Mouse (Mus musculus) spleen, adult 2 months (tissue): ENCODE results near the gene Gm27021.

Source experiments
- CTCF ChIP-seq: fragments of 200-500 bp; IDR thresholded peaks from 2 replicates; pipeline ENCODE4 v1.5.1; 2011; ENCODE audit warnings: mild to moderate bottlenecking, inconsistent platforms; ENCODE audit not compliant: insufficient read depth, insufficient read length, insufficient replicate concordance; ENCODE audit errors: extremely low read depth
- POLR2A ChIP-seq: fragments of 200-500 bp; IDR thresholded peaks from 2 replicates; pipeline ENCODE4 v1.6.1; 2011; ENCODE audit warnings: low read depth, low read length, inconsistent platforms

DNA sequence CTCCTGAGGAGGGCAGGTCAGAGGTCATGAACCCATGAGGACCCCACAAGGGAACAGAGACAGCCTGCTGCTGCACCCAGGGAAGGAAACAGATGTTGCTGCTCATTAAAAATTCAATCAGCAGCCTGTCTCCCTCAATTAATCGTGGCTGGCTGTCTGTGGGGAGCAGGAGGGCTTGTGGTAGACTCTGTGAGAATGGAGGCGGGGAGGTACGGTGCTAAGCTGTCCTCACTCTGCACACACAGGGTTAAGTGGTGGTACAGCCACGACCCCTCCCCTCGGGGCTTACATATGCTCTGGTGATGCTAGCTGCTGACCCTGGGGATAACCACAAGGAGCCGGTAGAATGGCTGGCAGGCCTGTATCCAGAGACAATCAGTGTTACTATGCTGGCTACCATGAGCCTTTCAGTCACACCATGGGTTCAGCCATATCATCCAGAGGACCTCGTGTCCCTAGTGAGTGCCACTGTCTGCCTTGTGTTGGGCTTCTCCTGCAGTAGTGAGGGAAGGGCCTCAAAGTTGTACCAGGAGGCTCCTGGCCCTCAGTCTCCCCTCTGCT is 102.6 kb downstream of the Gm27021 start:
- TF ChIP-seq POLR2A (no peak), CTCF (no peak)
